Mouse (Mus musculus): ENCODE measurements around the gene Tspan7. TPM values are rescaled to one million over a fixed set of nuclear protein-coding genes. Genes with fewer than 3 reads are reported as not detected.

The Tspan7 gene
- polyA plus RNA-seq, 1 experiment, result 0.37 TPM

GRCm38 (mm10) chrX:10576349-10576748 is 91.4 kb downstream of the Tspan7 start:
- no peaks in the 10 kb centered on the region for H3K4me1 ChIP-seq
- H3K4me3 ChIP-seq (replicated peaks), result no peak overlapping the region
- TF ChIP-seq GATA1 (IDR thresholded peaks at IDR 0.05; ENCODE audit: borderline replicate concordance, low read length), result no peak
- H3K9me3 ChIP-seq, result peaks cover 7% of the 10 kb centered on the region
- H3K36me3 ChIP-seq (replicated peaks; ENCODE audit: low read length), result no peaks in the 10 kb centered on the region
- H3K27me3 ChIP-seq (replicated peaks), result peaks cover 5% of the 10 kb centered on the region

- TF ChIP-seq FLI1 (IDR thresholded peaks at IDR 0.05; ENCODE audit: low read length), result no peak
- no peak for TF ChIP-seq GATA1 (IDR thresholded peaks at IDR 0.05; ENCODE audit: borderline replicate concordance, low read length)
- peaks cover 9% of the 10 kb centered on the region for H3K27me3 ChIP-seq (replicated peaks)
- H3K4me1 ChIP-seq, result no peaks in the 10 kb centered on the region
- H3K4me3 ChIP-seq (replicated peaks), result no peak overlapping the region
- H3K36me3 ChIP-seq (replicated peaks; ENCODE audit: low read length), result no peaks in the 10 kb centered on the region
- H3K9me3 ChIP-seq, result peaks cover 7% of the 10 kb centered on the region
Observed at GRCm38 (mm10) chrX:10577356-10577755, 92.4 kb downstream of the Tspan7 start.

GRCm38 (mm10) chrX:10582731-10583130 is 97.8 kb downstream of the Tspan7 start:
- H3K9me3 ChIP-seq, result peaks cover 7% of the 10 kb centered on the region
- no peak overlapping the region for H3K4me3 ChIP-seq (replicated peaks)
- H3K27me3 ChIP-seq (replicated peaks), result peaks cover 20% of the 10 kb centered on the region
- H3K4me1 ChIP-seq, result no peaks in the 10 kb centered on the region
- TF ChIP-seq GATA1 (IDR thresholded peaks at IDR 0.05; ENCODE audit: borderline replicate concordance, low read length), result no peak
- no peak for TF ChIP-seq FLI1 (IDR thresholded peaks at IDR 0.05; ENCODE audit: low read length)
- H3K36me3 ChIP-seq (replicated peaks; ENCODE audit: low read length), result no peaks in the 10 kb centered on the region

GRCm38 (mm10) chrX:10592244-10592643 is 107.3 kb downstream of the Tspan7 start:
- TF ChIP-seq GATA1 (IDR thresholded peaks at IDR 0.05; ENCODE audit: borderline replicate concordance, low read length) (no peak), FLI1 (IDR thresholded peaks at IDR 0.05; ENCODE audit: low read length) (no peak)
- H3K27me3 ChIP-seq (replicated peaks), result peaks cover 7% of the 10 kb centered on the region
- no peak overlapping the region for H3K4me3 ChIP-seq (replicated peaks)
- H3K9me3 ChIP-seq, result 0 out of 2 replicates have a peak, but pooled peaks cover 3% of the 10 kb centered on the region
- no peaks in the 10 kb centered on the region for H3K4me1 ChIP-seq
- no peaks in the 10 kb centered on the region for H3K36me3 ChIP-seq (replicated peaks; ENCODE audit: low read length)

GRCm38 (mm10) chrX:10593561-10593960 is 108.6 kb downstream of the Tspan7 start:
- Histone ChIP-seq H3K9me3 (0 out of 2 replicates have a peak, but pooled peaks cover 3% of the 10 kb centered on the region), H3K4me3 (replicated peaks) (peak overlapping the region; percentile 33), H3K36me3 (replicated peaks; ENCODE audit: low read length) (no peaks in the 10 kb centered on the region), H3K4me1 (no peaks in the 10 kb centered on the region), H3K27me3 (replicated peaks) (peaks cover 5% of the 10 kb centered on the region)
- TF ChIP-seq FLI1 (IDR thresholded peaks at IDR 0.05; ENCODE audit: low read length) (no peak), GATA1 (IDR thresholded peaks at IDR 0.05; ENCODE audit: borderline replicate concordance, low read length) (no peak)

- no peaks in the 10 kb centered on the region for H3K36me3 ChIP-seq (replicated peaks; ENCODE audit: low read length)
- peaks cover 7% of the 10 kb centered on the region for H3K27me3 ChIP-seq (replicated peaks)
- TF ChIP-seq FLI1 (IDR thresholded peaks at IDR 0.05; ENCODE audit: low read length) (no peak), GATA1 (IDR thresholded peaks at IDR 0.05; ENCODE audit: borderline replicate concordance, low read length) (no peak)
- H3K4me1 ChIP-seq, result no peaks in the 10 kb centered on the region
- H3K9me3 ChIP-seq, result no peaks in the 10 kb centered on the region
- H3K4me3 ChIP-seq (replicated peaks), result no peak overlapping the region
Observed at GRCm38 (mm10) chrX:10617119-10617518, 132.2 kb downstream of the Tspan7 start.

GRCm38 (mm10) chrX:10641062-10641461 is 156.1 kb downstream of the Tspan7 start:
- no peaks in the 10 kb centered on the region for H3K9me3 ChIP-seq
- H3K27me3 ChIP-seq (replicated peaks), result no peaks in the 10 kb centered on the region
- no peak overlapping the region for H3K4me3 ChIP-seq (replicated peaks)
- no peaks in the 10 kb centered on the region for H3K4me1 ChIP-seq
- H3K36me3 ChIP-seq (replicated peaks; ENCODE audit: low read length), result no peaks in the 10 kb centered on the region
- no peak for TF ChIP-seq FLI1 (IDR thresholded peaks at IDR 0.05; ENCODE audit: low read length)
- no peak for TF ChIP-seq GATA1 (IDR thresholded peaks at IDR 0.05; ENCODE audit: borderline replicate concordance, low read length)

Other genes starting within 250 kb of the Tspan7 start
- gene Otc, start 232.9 kb upstream of the Tspan7 start, polyA plus RNA-seq (2012; ENCODE audit: insufficient read depth, low replicate concordance), result not detected in 2 replicates
- 171 TPM in 2 replicates for gene Mid1ip1, start 229.9 kb downstream of the Tspan7 start, polyA plus RNA-seq (2012; ENCODE audit: insufficient read depth, low replicate concordance)

Measured in megakaryocyte, embryonic 14.5 days (primary cell).